13 mouse cellular contexts compared by ENCODE assay signal in genomic region chr15:32034790-32035189, GRCm38 (mm10).
DNase-seq lines count a peak whose midpoint lies in the region; ATAC-seq lines count a peak whose summit lies in the region.
"Had no signal": no experiment of that assay in that cellular context is flagged by ENCODE, and none has a peak within 500 bp of the region (broad histone marks: within the 10 kb centered on the region; RNA-seq: fewer than 3 reads in every experiment).

No protein-coding gene starts in this region.

- WGBS in kidney, embryonic 14.5 days: 37% methylated on average over 7 of the region's 7 CpGs
- WGBS in forebrain, embryonic 11.5 days: 45% methylated on average over 7 of the region's 7 CpGs
- WGBS in limb, embryonic 10.5 days: 43% methylated on average over 7 of the region's 7 CpGs
- 23% methylated on average over 7 of the region's 7 CpGs for WGBS in neural tube, embryonic 15.5 days

- no peak overlapping the region for H3K27ac ChIP-seq in kidney, embryonic 14.5 days (ENCODE audit: low read depth, low read length)
- H3K27ac ChIP-seq in forebrain, embryonic 11.5 days (ENCODE audit: low read depth, low read length): no peak overlapping the region
- no peak overlapping the region for H3K27ac ChIP-seq in limb, embryonic 10.5 days
- H3K27ac ChIP-seq in neural tube, embryonic 15.5 days (replicated peaks): no peak overlapping the region
- H3K27ac ChIP-seq: limb, embryonic 15.5 days; macrophage had no signal

- no peaks in the 10 kb centered on the region for H3K9me3 ChIP-seq in kidney, embryonic 14.5 days (ENCODE audit: control insufficient read depth, low read length)
- no peaks in the 10 kb centered on the region for H3K9me3 ChIP-seq in forebrain, embryonic 11.5 days (ENCODE audit: control insufficient read depth, low read length)
- no peaks in the 10 kb centered on the region for H3K9me3 ChIP-seq in limb, embryonic 10.5 days (replicated peaks)
- no peaks in the 10 kb centered on the region for H3K9me3 ChIP-seq in neural tube, embryonic 15.5 days (replicated peaks)
- H3K9me3 ChIP-seq: limb, embryonic 15.5 days had no signal

- no peaks in the 10 kb centered on the region for H3K36me3 ChIP-seq in kidney, embryonic 14.5 days (ENCODE audit: control insufficient read depth, insufficient read depth, low read length)
- no peaks in the 10 kb centered on the region for H3K36me3 ChIP-seq in forebrain, embryonic 11.5 days (ENCODE audit: control insufficient read depth, insufficient read depth, low read length)
- no peaks in the 10 kb centered on the region for H3K36me3 ChIP-seq in limb, embryonic 10.5 days
- no peaks in the 10 kb centered on the region for H3K36me3 ChIP-seq in neural tube, embryonic 15.5 days
- H3K36me3 ChIP-seq: limb, embryonic 15.5 days had no signal

- peak; percentile 55 to 56 for DNase-seq in kidney, postnatal 4 days
- DNase-seq in forebrain, embryonic 11.5 days (ENCODE audit: low spot score): peak; percentile 50
- peak; percentile 55 for DNase-seq in limb, embryonic 10.5 days (ENCODE audit: low spot score)
- no peak for DNase-seq in thymus, postnatal 14 days
- DNase-seq: cerebellum, adult 8-10 months; thymus, adult 18-20 months had no signal

- H3K9ac ChIP-seq in kidney, embryonic 14.5 days (ENCODE audit: low read depth, low read length): no peak overlapping the region
- H3K9ac ChIP-seq in forebrain, embryonic 11.5 days (ENCODE audit: low read length): no peak overlapping the region
- no peak overlapping the region for H3K9ac ChIP-seq in neural tube, embryonic 15.5 days (replicated peaks)
- H3K9ac ChIP-seq: limb, embryonic 15.5 days had no signal

- H3K4me2 ChIP-seq in kidney, embryonic 14.5 days (replicated peaks; ENCODE audit: low read depth, low read length): no peak overlapping the region
- no peak overlapping the region for H3K4me2 ChIP-seq in forebrain, embryonic 11.5 days (ENCODE audit: low read depth, low read length, severe bottlenecking)
- H3K4me2 ChIP-seq in neural tube, embryonic 15.5 days: no peak overlapping the region
- H3K4me2 ChIP-seq: heart, embryonic 11.5 days; limb, embryonic 15.5 days had no signal

- no peak for ATAC-seq in kidney, embryonic 14.5 days (ENCODE audit: low FRiP score, low TSS enrichment)
- ATAC-seq in forebrain, embryonic 11.5 days (replicated peaks; ENCODE audit: low FRiP score): peak; percentile 61
- ATAC-seq in neural tube, embryonic 15.5 days (ENCODE audit: low FRiP score): peak; percentile 72
- no peak for ATAC-seq in megakaryocyte progenitor cell, adult 5-6 weeks (replicated peaks; ENCODE audit: poor library complexity)
- no peak for ATAC-seq in megakaryocyte-erythroid progenitor cell, adult 5-6 weeks (replicated peaks; ENCODE audit: low FRiP score, low TSS enrichment, poor library complexity, severe bottlenecking)

- H3K4me3 ChIP-seq in kidney, embryonic 14.5 days (ENCODE audit: low read length): no peak overlapping the region
- no peak overlapping the region for H3K4me3 ChIP-seq in forebrain, embryonic 11.5 days (ENCODE audit: low read depth, low read length)
- no peak overlapping the region for H3K4me3 ChIP-seq in limb, embryonic 10.5 days
- no peak overlapping the region for H3K4me3 ChIP-seq in neural tube, embryonic 15.5 days (replicated peaks)
- H3K4me3 ChIP-seq: limb, embryonic 15.5 days had no signal

- H3K4me1 ChIP-seq in kidney, embryonic 14.5 days (ENCODE audit: control insufficient read depth, insufficient read depth, low read length): no peaks in the 10 kb centered on the region
- peaks cover 5% of the 10 kb centered on the region; the same call in 1 of the 2 replicates for H3K4me1 ChIP-seq in forebrain, embryonic 11.5 days (replicated peaks; ENCODE audit: control insufficient read depth, insufficient read depth, low read length)
- peaks cover 7% of the 10 kb centered on the region for H3K4me1 ChIP-seq in limb, embryonic 10.5 days
- H3K4me1 ChIP-seq in neural tube, embryonic 15.5 days: peaks cover 7% of the 10 kb centered on the region; the same call in 1 of the 2 replicates
- H3K4me1 ChIP-seq: limb, embryonic 15.5 days had no signal

- H3K27me3 ChIP-seq in kidney, embryonic 14.5 days (ENCODE audit: control insufficient read depth, insufficient read depth, low read length): no peaks in the 10 kb centered on the region
- H3K27me3 ChIP-seq in forebrain, embryonic 11.5 days (ENCODE audit: control insufficient read depth, insufficient read depth, low read length): no peaks in the 10 kb centered on the region
- H3K27me3 ChIP-seq in limb, embryonic 10.5 days (ENCODE audit: low read depth, poor library complexity, severe bottlenecking): no peaks in the 10 kb centered on the region
- no peaks in the 10 kb centered on the region for H3K27me3 ChIP-seq in neural tube, embryonic 15.5 days (replicated peaks)
- H3K27me3 ChIP-seq: limb, embryonic 15.5 days had no signal

Comparison
In these comparisons a context has a peak if more than half of its experiments do, and no peak if none do; other contexts are left out.
1. ATAC-seq: peak in forebrain, embryonic 11.5 days (single experiment) and neural tube, embryonic 15.5 days (single experiment); none in kidney, embryonic 14.5 days (single experiment), megakaryocyte progenitor cell, adult 5-6 weeks (single experiment) and megakaryocyte-erythroid progenitor cell, adult 5-6 weeks (single experiment).